Mouse (Mus musculus) heart, embryonic 16.5 days (tissue): ENCODE results near the gene Hnrnpa1. TPM values are rescaled to one million over a fixed set of nuclear protein-coding genes. Genes with fewer than 3 reads are reported as not detected.

Experiments
- ATAC-seq: fragments of 200-750 bp; cut with Nextera tagmentation; replicated peaks from 2 replicates; pipeline ENCODE4 v1.8.0; 2017; ENCODE audit warnings: moderate number of reproducible peaks; ENCODE audit not compliant: insufficient read depth, low FRiP score; ENCODE audit errors: extremely low read depth
- H3K27ac ChIP-seq: fragments of 300-500 bp; sonication (generic); 2 replicates; pipeline ENCODE4 v1.5.1; 2014; ENCODE audit warnings: mild to moderate bottlenecking, low read length, control low read depth, moderate library complexity
- H3K27me3 ChIP-seq: fragments of 300-500 bp; sonication (generic); 2 replicates; pipeline ENCODE4 v1.6.1; 2014; ENCODE audit warnings: low read length, mixed read lengths; ENCODE audit not compliant: control insufficient read depth, insufficient read depth
- H3K36me3 ChIP-seq: fragments of 300-500 bp; sonication (generic); 2 replicates; pipeline ENCODE4 v1.6.1; 2014; ENCODE audit not compliant: control insufficient read depth, insufficient read depth
- H3K4me1 ChIP-seq: fragments of 300-500 bp; sonication (generic); 2 replicates; pipeline ENCODE4 v1.6.1; 2014; ENCODE audit warnings: low read length, mixed read lengths; ENCODE audit not compliant: control insufficient read depth, insufficient read depth
- H3K4me2 ChIP-seq: fragments of 300-500 bp; sonication (generic); 2 replicates; pipeline ENCODE4 v1.6.1; 2014; ENCODE audit warnings: low read depth, mild to moderate bottlenecking, control low read depth, low read length
- H3K4me3 ChIP-seq: fragments of 300-500 bp; sonication (generic); 2 replicates; pipeline ENCODE4 v1.5.1; 2014; ENCODE audit warnings: mild to moderate bottlenecking, control low read depth, low read length
- H3K9ac ChIP-seq: fragments of 300-500 bp; sonication (generic); 2 replicates; pipeline ENCODE4 v1.6.1; 2014; ENCODE audit warnings: low read length, control low read depth
- H3K9me3 ChIP-seq: fragments of 300-500 bp; sonication (generic); replicated peaks from 2 replicates; pipeline ENCODE4 v1.6.1; 2016; ENCODE audit warnings: low read length; ENCODE audit not compliant: control insufficient read depth
- WGBS: fragments of 180-500 bp; shearing (Covaris S2); extraction: QIAGEN DNeasy Blood & Tissue Kit; methylation state at CpG from one replicate; pipeline ENCODE4 v1.1.7; 2014; 5-methylcytosine and 5-hydroxymethylcytosine counted together
- microRNA counts: library from miRNA; unstranded; fragments of <30 nt; microRNA quantifications from one replicate; lab custom pipeline; 2016
- microRNA-seq: library from miRNA; unstranded; fragments of <30 nt; microRNA quantifications from one replicate; pipeline ENCODE4, GENCODE M21; 2017
- polyA plus RNA-seq: library from polyadenylated mRNA; unstranded; fragments of >200 nt; fragmentation: Nextera tagmentation; extraction: Ambion mirVana; gene quantifications from 2 replicates; pipeline ENCODE4 v1.2.1, GENCODE M21; 2015

The Hnrnpa1 gene
- polyA plus RNA-seq, 1 experiment from 2014 or later = 344 TPM

- Histone ChIP-seq H3K27me3 (no peaks in the 10 kb centered on the region), H3K4me2 (no peak overlapping the region), H3K9ac (no peak overlapping the region), H3K27ac (no peak overlapping the region), H3K9me3 (no peaks in the 10 kb centered on the region), H3K4me3 (no peak overlapping the region), H3K4me1 (peaks cover 3% of the 10 kb centered on the region; the same call in 1 of the 2 replicates), H3K36me3 (peaks cover 36% of the 10 kb centered on the region)
- 88% methylated on average over 4 of the region's 4 CpGs for WGBS
- ATAC-seq = no peak
These were observed 52.6 kb downstream of the Hnrnpa1 start for GRCm38 (mm10) chr15:103292673-103293345.

GRCm38 (mm10) chr15:103293375-103293774 is 53.1 kb downstream of the Hnrnpa1 start:
- Histone ChIP-seq H3K27me3 (no peaks in the 10 kb centered on the region), H3K4me1 (peaks cover 3% of the 10 kb centered on the region; the same call in 1 of the 2 replicates), H3K36me3 (peaks cover 37% of the 10 kb centered on the region), H3K27ac (no peak overlapping the region), H3K9ac (no peak overlapping the region), H3K4me3 (no peak overlapping the region), H3K4me2 (no peak overlapping the region), H3K9me3 (no peaks in the 10 kb centered on the region)
- no peak for ATAC-seq
- WGBS = 96% methylated on average over 2 of the region's 2 CpGs

GRCm38 (mm10) chr15:103294649-103295048 is 54.4 kb downstream of the Hnrnpa1 start:
- Histone ChIP-seq H3K4me1 (peaks cover 3% of the 10 kb centered on the region), H3K4me3 (no peak overlapping the region), H3K27ac (no peak overlapping the region), H3K9ac (no peak overlapping the region), H3K36me3 (peaks cover 46% of the 10 kb centered on the region), H3K4me2 (no peak overlapping the region), H3K9me3 (no peaks in the 10 kb centered on the region), H3K27me3 (no peaks in the 10 kb centered on the region)
- ATAC-seq = no peak
- 80% methylated on average over 2 of the region's 2 CpGs for WGBS

- Histone ChIP-seq H3K27ac (no peak overlapping the region), H3K9me3 (no peaks in the 10 kb centered on the region), H3K4me1 (peaks cover 12% of the 10 kb centered on the region), H3K9ac (no peak overlapping the region), H3K36me3 (peaks cover 42% of the 10 kb centered on the region), H3K4me3 (no peak overlapping the region), H3K4me2 (no peak overlapping the region), H3K27me3 (no peaks in the 10 kb centered on the region)
- ATAC-seq = no peak
- WGBS = 27% methylated on average over 5 of the region's 5 CpGs
These were observed 55.6 kb downstream of the Hnrnpa1 start for GRCm38 (mm10) chr15:103295851-103296250.

MicroRNAs within 50 kb of the gene (microRNA counts, 519-probe panel; counts per million panel counts)
- 2,939 counts per million, percentile 75 among the panel's probes with 10 or more counts for microRNA mmu-miR-148b (lab: Ali Mortazavi, UCI)

Small RNAs within 50 kb of the gene (microRNA-seq; reads per million reads assigned to microRNA genes)
- 158 reads per million, percentile 57 among the genes with 10 or more reads in this experiment for gene Mir148b

Other genes with a start within 250 kb of the Hnrnpa1 start
- gene Hoxc8, start 249.8 kb upstream of the Hnrnpa1 start, polyA plus RNA-seq = not detected in 2 replicates
- 0.16 TPM in 1 of 2 replicates, not detected in the other for gene Hoxc6, start 242.2 kb upstream of the Hnrnpa1 start, polyA plus RNA-seq
- gene Hoxc4, start 221.5 kb upstream of the Hnrnpa1 start, polyA plus RNA-seq = 0.45 TPM in 2 replicates
- 14.9 and 17.1 TPM in 2 replicates for gene Smug1, start 73.3 kb upstream of the Hnrnpa1 start, polyA plus RNA-seq
- 70.4 and 81.2 TPM in 2 replicates for gene Cbx5, start 616 bp upstream of the Hnrnpa1 start, polyA plus RNA-seq
- 3.3 and 3.9 TPM in 2 replicates for gene Nfe2, start 18.0 kb downstream of the Hnrnpa1 start, polyA plus RNA-seq
- gene Copz1, start 32.3 kb downstream of the Hnrnpa1 start, polyA plus RNA-seq = 155 and 161 TPM in 2 replicates
- gene Gpr84, start 70.2 kb downstream of the Hnrnpa1 start, polyA plus RNA-seq = 0.19 TPM in 1 of 2 replicates, not detected in the other
- gene Zfp385a, start 99.7 kb downstream of the Hnrnpa1 start, polyA plus RNA-seq = 6.5 and 7.5 TPM in 2 replicates
- gene Itga5, start 126.3 kb downstream of the Hnrnpa1 start, polyA plus RNA-seq = 64.0 and 72.7 TPM in 2 replicates
- gene Gtsf1, start 190.0 kb downstream of the Hnrnpa1 start, polyA plus RNA-seq = 15.3 and 18.5 TPM in 2 replicates
- not detected in 2 replicates for gene Gtsf2, start 208.0 kb downstream of the Hnrnpa1 start, polyA plus RNA-seq
- 3.6 and 7.0 TPM in 2 replicates for gene Nckap1l, start 213.4 kb downstream of the Hnrnpa1 start, polyA plus RNA-seq